Mouse (Mus musculus) G1E (cell line): Measurements from ENCODE around the gene Ikzf3.

Source experiments
- CTCF ChIP-seq: IDR thresholded peaks from 2 replicates; pipeline ENCODE4 v1.5.1; 2012; ENCODE audit warnings: low read depth, low read length, inconsistent platforms, mixed read lengths
- GATA1 ChIP-seq: IDR thresholded peaks from 2 replicates; pipeline ENCODE4 v1.6.1; 2012; ENCODE audit warnings: borderline replicate concordance, low read length, inconsistent platforms, mixed read lengths
- GATA2 ChIP-seq: IDR thresholded peaks from 2 replicates; pipeline ENCODE4 v1.6.1; 2012; ENCODE audit warnings: low read depth, low read length, inconsistent platforms, borderline replicate concordance
- POLR2AphosphoS5 ChIP-seq: IDR thresholded peaks from 2 replicates; pipeline ENCODE4 v1.6.1; 2012; ENCODE audit warnings: low read depth, low read length, inconsistent platforms; ENCODE audit not compliant: insufficient replicate concordance
- TAL1 ChIP-seq: conservative IDR thresholded peaks from 2 replicates; pipeline ENCODE4 v1.6.1; 2012; ENCODE audit warnings: low read depth, low read length, inconsistent platforms, mixed read lengths

GRCm38 (mm10) chr11:98464516-98464915 lies 81.3 kb downstream of the Ikzf3 start:
- TF ChIP-seq CTCF (no peak), GATA1 (no peak), POLR2AphosphoS5 (no peak), TAL1 (no peak), GATA2 (no peak)
